Mouse (Mus musculus) cerebellum, postnatal 36 days (tissue): ENCODE measurements at regions not wholly inside any gene's neighbourhood (a gene's known extent, or its start where the extent isn't known, plus 50 kb on each side); places are given as distances from the start of the nearest gene placed in this dataset.

ENCODE experiments used
- DNase-seq, 2 experiments: peaks; one replicate each; pipeline ENCODE4 v3.0.0; 2021 to 2022; ENCODE audit warnings: mixed read lengths in 2 of 2

DNA sequence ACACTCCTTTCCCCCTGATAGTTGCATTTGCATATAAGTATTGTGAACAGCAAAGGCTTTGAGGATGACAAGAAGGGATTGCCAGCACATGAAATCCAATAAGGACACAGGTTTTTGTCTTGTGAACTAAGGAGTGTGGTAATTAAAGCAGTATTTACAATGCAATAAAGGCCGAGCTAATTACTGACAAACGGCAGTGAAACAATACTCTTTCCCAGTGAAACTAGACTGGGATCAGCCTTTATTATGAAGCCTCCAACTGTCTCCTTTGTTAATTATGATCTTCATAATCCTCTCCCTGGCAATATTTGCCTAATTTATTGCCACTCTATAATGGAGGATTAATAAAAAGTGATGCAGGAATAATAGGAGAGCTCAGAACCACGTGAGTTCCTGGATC lies 704.2 kb upstream of the Api5 start:
- no peak for DNase-seq

- DNase-seq: peak; percentile 70 to 84
Observed at GRCm38 (mm10) chr2:95140116-95140515, 702.2 kb upstream of the Api5 start.

DNA sequence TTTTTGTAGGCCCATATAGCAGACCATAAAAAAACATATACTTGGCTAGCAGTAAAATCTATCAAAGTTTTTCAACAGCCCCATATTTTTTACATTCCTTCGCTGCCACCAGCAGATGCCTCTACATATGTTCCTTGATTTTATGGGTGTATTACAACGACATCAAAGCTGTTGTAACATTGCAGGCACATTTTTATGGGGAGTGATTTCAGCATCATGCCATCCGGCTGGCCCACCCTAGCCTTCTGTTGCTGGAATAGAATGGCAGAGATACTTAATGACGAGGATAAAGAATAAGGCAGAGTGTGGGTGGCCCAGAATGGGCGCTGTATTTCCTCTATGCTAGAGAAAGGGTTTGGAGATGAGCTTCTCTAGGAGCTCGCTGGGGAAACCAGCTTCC lies 698.7 kb upstream of the Api5 start:
- no peak for DNase-seq

- peak; percentile 19 to 42 for DNase-seq
Observed at GRCm38 (mm10) chr2:95131181-95131580, 693.2 kb upstream of the Api5 start.

DNA sequence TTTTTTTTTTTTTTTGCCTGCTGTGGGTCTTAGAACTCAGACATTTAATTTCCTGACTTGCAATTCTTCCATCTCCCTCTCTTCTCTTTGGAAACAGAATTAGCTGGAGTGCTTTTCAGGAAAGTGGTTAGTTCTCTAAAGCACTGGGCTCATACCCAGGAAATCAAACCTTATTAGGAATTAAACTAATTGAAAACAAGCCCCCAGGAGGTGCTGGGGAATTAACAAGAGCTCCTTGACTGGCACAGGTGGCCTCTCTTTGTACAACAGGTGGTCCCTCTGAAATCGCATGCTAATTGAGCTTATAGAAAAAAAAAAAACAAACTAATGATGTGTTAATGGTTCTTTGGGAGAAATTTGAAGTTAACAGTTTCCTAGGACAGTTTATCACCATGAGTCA lies 690.8 kb upstream of the Api5 start:
- no peak for DNase-seq

GRCm38 (mm10) chr2:95119544-95119943 lies 681.6 kb upstream of the Api5 start:
- no peak for DNase-seq

- DNase-seq: peak; percentile 21 to 29
Observed at GRCm38 (mm10) chr2:95097055-95097454, 659.1 kb upstream of the Api5 start.

DNA sequence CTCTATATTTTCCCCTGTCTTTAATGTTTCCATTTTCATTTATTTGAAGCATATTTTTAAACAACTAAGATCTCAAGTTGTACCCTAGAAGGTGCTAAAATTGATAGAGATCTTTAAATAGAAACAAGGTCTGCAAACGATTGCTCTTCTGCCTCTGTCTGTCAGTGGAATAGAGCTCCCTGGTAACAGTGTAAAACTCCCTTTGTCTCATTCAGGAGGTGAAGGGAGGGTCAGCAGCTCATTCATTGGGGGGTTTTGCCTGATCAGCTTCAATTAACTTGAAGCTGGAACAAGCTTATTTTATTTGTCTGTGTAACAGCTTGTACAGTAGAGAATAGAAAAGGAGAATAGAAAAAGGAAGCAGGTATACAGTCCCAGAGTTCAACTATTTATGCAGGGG lies 616.7 kb upstream of the Api5 start:
- DNase-seq: no peak

DNA sequence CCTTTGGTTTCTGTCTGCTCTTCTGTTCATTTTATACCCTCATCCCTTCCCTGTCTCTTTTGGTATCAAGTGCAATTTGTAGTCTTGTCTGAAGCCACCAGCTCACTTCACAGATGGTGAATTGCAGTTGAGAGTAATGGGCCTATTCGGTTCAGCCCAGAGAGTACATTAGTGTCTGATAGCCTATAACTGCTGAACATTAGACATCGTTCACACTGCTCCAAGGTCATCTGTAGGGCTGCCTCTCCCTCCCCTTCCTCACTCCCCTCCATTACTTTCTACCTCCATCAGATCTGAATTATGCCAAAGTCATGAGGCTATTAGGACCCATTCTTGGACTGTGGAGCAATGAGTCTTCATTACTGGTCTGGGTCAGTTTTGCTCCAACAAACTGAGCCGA lies 615.9 kb upstream of the Api5 start:
- no peak for DNase-seq
